Comparison of ENCODE assay signal across 8 mouse cellular contexts in the genomic region with DNA sequence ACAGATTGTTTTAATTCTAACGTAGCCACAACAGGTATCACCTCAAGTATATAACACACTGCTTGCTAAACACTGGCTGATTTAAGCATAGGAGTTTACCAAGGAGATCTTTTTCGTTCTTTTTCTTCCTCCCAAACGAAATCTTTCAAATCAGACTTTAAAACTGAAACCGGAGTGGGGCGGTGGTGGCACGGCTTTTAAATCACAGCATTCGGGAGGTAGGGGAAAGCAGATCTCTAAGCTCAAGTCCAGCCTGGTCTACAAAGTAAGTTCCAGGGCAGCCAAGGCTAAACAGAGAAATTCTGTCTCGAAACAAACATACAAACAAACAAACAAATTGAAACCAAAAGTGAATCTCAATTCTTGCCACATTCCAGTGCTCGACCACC. TPM values are rescaled to one million over a fixed set of nuclear protein-coding genes. Genes with fewer than 3 reads are reported as not detected.
DNase-seq lines count a peak whose midpoint lies in the region; ATAC-seq lines count a peak whose summit lies in the region.

No protein-coding gene starts in this region.

- peak overlapping the region; percentile 88 for H3K9ac ChIP-seq in forebrain, embryonic 13.5 days
- H3K9ac ChIP-seq in liver, embryonic 13.5 days = peak overlapping the region; percentile 91

- 15% methylated on average over 9 of the region's 9 CpGs for WGBS in forebrain, embryonic 13.5 days
- 8% methylated on average over 9 of the region's 9 CpGs for WGBS in liver, embryonic 13.5 days (ENCODE audit: insufficient replicate concordance)

- H3K4me1 ChIP-seq in forebrain, embryonic 13.5 days = peaks cover 17% of the 10 kb centered on the region
- peaks cover 59% of the 10 kb centered on the region for H3K4me1 ChIP-seq in liver, embryonic 13.5 days (replicated peaks)

- peak overlapping the region; percentile 88 for H3K4me3 ChIP-seq in forebrain, embryonic 13.5 days
- H3K4me3 ChIP-seq in liver, embryonic 13.5 days (replicated peaks) = peak overlapping the region; percentile 86

- peak overlapping the region; percentile 85 for H3K4me2 ChIP-seq in forebrain, embryonic 13.5 days
- H3K4me2 ChIP-seq in liver, embryonic 13.5 days = peak overlapping the region; percentile 86

- no peak for ATAC-seq in forebrain, embryonic 13.5 days
- no peak for ATAC-seq in liver, embryonic 13.5 days (ENCODE audit: low read depth)

- H3K27me3 ChIP-seq in forebrain, embryonic 13.5 days = no peaks in the 10 kb centered on the region; the same call in 1 of the 2 replicates
- no peaks in the 10 kb centered on the region for H3K27me3 ChIP-seq in liver, embryonic 13.5 days

- peak; percentile 14 for DNase-seq in embryo, embryonic 11 days
- DNase-seq in embryo, embryonic 10.5 days (ENCODE audit: low spot score) = no peak
- peak; percentile 60 for DNase-seq in 3T3-L1 (ENCODE audit: low read depth, low spot score)
- peak; percentile 6 for DNase-seq in liver, embryonic 13.5 days
- DNase-seq in urinary bladder, adult 18-20 months (ENCODE audit: low spot score in 2 of 2) = no peak
- no peak for DNase-seq in urinary bladder, postnatal 14 days (ENCODE audit: low spot score)
- no peak for DNase-seq in urinary bladder, postnatal 4 days (ENCODE audit: low spot score in 2 of 2)

- H3K27ac ChIP-seq in forebrain, embryonic 13.5 days = no peak overlapping the region
- peak overlapping the region; percentile 91 for H3K27ac ChIP-seq in liver, embryonic 13.5 days

- H3K9me3 ChIP-seq in forebrain, embryonic 13.5 days (replicated peaks) = no peaks in the 10 kb centered on the region
- H3K9me3 ChIP-seq in liver, embryonic 13.5 days (replicated peaks) = no peaks in the 10 kb centered on the region

- H3K36me3 ChIP-seq in forebrain, embryonic 13.5 days (ENCODE audit: poor library complexity, severe bottlenecking) = no peaks in the 10 kb centered on the region
- no peaks in the 10 kb centered on the region for H3K36me3 ChIP-seq in liver, embryonic 13.5 days

RNA-seq across cellular contexts. Expression of gene Zc3h7a, which starts 1.1 kb away (rescaled TPM):
- polyA plus RNA-seq in forebrain, embryonic 13.5 days (2015; fragmentation: Nextera tagmentation; extraction: Ambion mirVana) = 75.4 and 79.6 TPM in 2 replicates
- 27.1 and 36.3 TPM in 2 replicates for polyA plus RNA-seq in liver, embryonic 13.5 days (2015; fragmentation: Nextera tagmentation; extraction: Ambion mirVana)

RNA-seq across cellular contexts. Expression of gene Rsl1d1, which starts 28.0 kb away (rescaled TPM):
- 191 and 193 TPM in 2 replicates for polyA plus RNA-seq in forebrain, embryonic 13.5 days (2015; fragmentation: Nextera tagmentation; extraction: Ambion mirVana)
- 161 and 200 TPM in 2 replicates for polyA plus RNA-seq in liver, embryonic 13.5 days (2015; fragmentation: Nextera tagmentation; extraction: Ambion mirVana)

RNA-seq across cellular contexts. Expression of gene Txndc11, which starts 40.6 kb away (rescaled TPM):
- polyA plus RNA-seq in forebrain, embryonic 13.5 days (2015; fragmentation: Nextera tagmentation; extraction: Ambion mirVana) = 26.0 and 26.4 TPM in 2 replicates
- 17.2 and 17.8 TPM in 2 replicates for polyA plus RNA-seq in liver, embryonic 13.5 days (2015; fragmentation: Nextera tagmentation; extraction: Ambion mirVana)

Comparison
In these comparisons a context has a peak if more than half of its experiments do, and no peak if none do; other contexts are left out.
1. DNase-seq: peak in embryo, embryonic 11 days (single experiment), 3T3-L1 (single experiment) and liver, embryonic 13.5 days (single experiment); none in embryo, embryonic 10.5 days (single experiment), urinary bladder, adult 18-20 months (0 of 2), urinary bladder, postnatal 14 days (single experiment) and urinary bladder, postnatal 4 days (0 of 2).